Mouse (Mus musculus): Measurements from ENCODE around the gene Cyp2c68. TPM values are rescaled to one million over a fixed set of nuclear protein-coding genes. Genes with fewer than 3 reads are reported as not detected.
"Not testable (repeated sequence)": the region's sequence is repeated elsewhere in the genome, so short reads cannot be mapped to it uniquely, and the experiment has no call there.

The Cyp2c68 gene
- not detected in 2 replicates for polyA plus RNA-seq (2015; fragmentation: Nextera tagmentation; extraction: Ambion mirVana)

GRCm38 (mm10) chr19:39740920-39741319, at the start of gene Cyp2c68:
Gene Cyp2c68 (minus strand): TSS chr19:39741054.
- no peak for DNase-seq (ENCODE audit: low spot score)

- not testable (repeated sequence) for DNase-seq (ENCODE audit: low spot score)
Observed at GRCm38 (mm10) chr19:39785458-39785857, 44.6 kb upstream of the Cyp2c68 start.

GRCm38 (mm10) chr19:39745357-39745756, 4.5 kb upstream of the Cyp2c68 start:
- no peak for DNase-seq (ENCODE audit: low spot score)

GRCm38 (mm10) chr19:39744361-39744760, 3.5 kb upstream of the Cyp2c68 start:
- not testable (repeated sequence) for DNase-seq (ENCODE audit: low spot score)

GRCm38 (mm10) chr19:39711116-39711515, 29.7 kb downstream of the Cyp2c68 start:
- not testable (repeated sequence) for DNase-seq (ENCODE audit: low spot score)

- DNase-seq (ENCODE audit: low spot score) = not testable (repeated sequence)
Observed at GRCm38 (mm10) chr19:39665650-39666049, 75.2 kb downstream of the Cyp2c68 start.

- no peak for DNase-seq (ENCODE audit: low spot score)
Observed at GRCm38 (mm10) chr19:39652381-39652780, 88.5 kb downstream of the Cyp2c68 start.

- no peak for DNase-seq (ENCODE audit: low spot score)
Observed at GRCm38 (mm10) chr19:39648938-39649337, 91.9 kb downstream of the Cyp2c68 start, which contains the start of gene Cyp2c67. Gene Cyp2c67 (minus strand): TSS chr19:39649051.

GRCm38 (mm10) chr19:39647519-39647918, 93.3 kb downstream of the Cyp2c68 start:
- no peak for DNase-seq (ENCODE audit: low spot score)

- DNase-seq (ENCODE audit: low spot score) = not testable (repeated sequence)
Observed at GRCm38 (mm10) chr19:39644551-39644950, 96.3 kb downstream of the Cyp2c68 start.

Other genes with a start within 250 kb of the Cyp2c68 start
- not detected in 2 replicates for gene Cyp2c39, start 230.2 kb downstream of the Cyp2c68 start, polyA plus RNA-seq (2015; fragmentation: Nextera tagmentation; extraction: Ambion mirVana)
- not detected in 2 replicates for gene Cyp2c67, start 92.0 kb downstream of the Cyp2c68 start, polyA plus RNA-seq (2015; fragmentation: Nextera tagmentation; extraction: Ambion mirVana)
- gene Cyp2c40, start 71.8 kb upstream of the Cyp2c68 start, polyA plus RNA-seq (2015; fragmentation: Nextera tagmentation; extraction: Ambion mirVana) = not detected in 2 replicates
- gene Cyp2c69, start 145.7 kb upstream of the Cyp2c68 start, polyA plus RNA-seq (2015; fragmentation: Nextera tagmentation; extraction: Ambion mirVana) = not detected in 2 replicates